Mouse (Mus musculus) liver, postnatal 0 days (tissue): ENCODE results near the gene Ntm.

Experiments
- CTCF ChIP-seq: sonication (generic); IDR thresholded peaks from 2 replicates; pipeline ENCODE4 v1.5.1; 2016; ENCODE audit warnings: antibody characterized with exemption, low read depth
- EP300 ChIP-seq: IDR thresholded peaks from 2 replicates; pipeline ENCODE4 v1.6.1; 2016; ENCODE audit warnings: antibody characterized with exemption, low read depth, mild to moderate bottlenecking

GRCm38 (mm10) chr9:29761952-29762586, 200.9 kb downstream of the Ntm start:
- TF ChIP-seq EP300: no peak
- TF ChIP-seq CTCF: no peak
